Mouse (Mus musculus): ENCODE data around the gene Herc1.

The Herc1 gene

GRCm38 (mm10) chr9:66349860-66350787 lies at the start of gene Herc1:
Gene Herc1, plus strand, starts transcription at chr9:66350450.
- DNase-seq (ENCODE audit: low spot score), result peak; percentile 91

DNA sequence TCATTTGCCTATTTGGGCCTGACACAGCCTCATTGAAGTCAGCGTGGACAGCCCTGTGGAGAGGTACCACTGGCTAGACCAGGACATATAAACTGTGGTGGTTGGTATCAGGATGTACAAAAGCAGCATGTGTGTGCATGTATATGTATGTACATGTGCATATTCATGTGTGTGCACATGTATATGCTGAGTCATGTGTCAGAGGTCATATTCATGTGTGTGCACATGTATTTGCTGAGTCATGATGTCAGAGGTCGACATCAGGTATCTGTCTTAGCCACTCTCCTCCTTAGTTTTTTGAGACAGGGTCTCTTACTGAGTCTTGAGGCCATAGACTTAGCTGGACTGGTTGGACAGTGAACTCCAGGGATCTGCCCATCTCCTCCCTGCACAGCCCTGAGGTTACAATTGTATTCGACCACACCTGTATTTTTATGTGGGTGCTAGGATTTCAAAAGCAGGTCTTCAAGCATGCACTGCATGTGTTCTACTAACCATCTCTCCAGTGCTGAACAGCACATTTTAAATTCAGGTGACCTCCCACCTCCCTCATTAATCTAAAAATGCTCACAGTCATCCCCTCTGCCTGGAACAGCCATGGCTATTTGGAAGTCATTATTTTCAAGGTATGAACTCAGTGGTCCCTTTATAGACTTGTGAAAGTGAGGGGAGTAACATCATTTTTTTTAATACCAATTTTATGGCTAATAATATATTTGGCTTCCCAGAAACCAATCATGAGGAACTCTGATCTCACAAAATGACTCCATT lies 45.7 kb upstream of the Herc1 start:
- no peak for DNase-seq (ENCODE audit: low spot score)

GRCm38 (mm10) chr9:66305121-66306112 lies 44.8 kb upstream of the Herc1 start:
- no peak for DNase-seq (ENCODE audit: low spot score)

DNA sequence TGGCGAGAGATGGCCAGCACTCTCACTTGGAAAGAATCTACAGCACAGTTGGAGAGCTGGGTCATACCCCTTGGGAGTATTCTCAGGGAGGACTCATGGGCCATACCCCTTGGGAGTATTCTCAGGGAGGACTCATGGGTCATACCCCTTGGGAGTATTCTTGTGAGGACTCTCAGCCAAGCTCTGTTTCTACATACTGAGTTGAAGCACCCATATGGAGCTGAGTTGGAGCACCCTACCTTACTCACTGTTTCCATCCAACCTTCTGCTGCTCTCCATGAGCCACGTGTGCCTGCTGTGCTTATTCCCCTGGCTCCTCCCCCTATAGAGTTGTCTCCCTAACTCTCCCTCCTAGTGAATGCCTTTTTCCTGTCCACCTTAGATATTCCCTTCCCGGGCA lies 43.8 kb upstream of the Herc1 start:
- no peak for DNase-seq (ENCODE audit: low spot score)

- no peak for DNase-seq (ENCODE audit: low spot score)
Measured at GRCm38 (mm10) chr9:66307341-66307740, 42.9 kb upstream of the Herc1 start.

GRCm38 (mm10) chr9:66308741-66309140 lies 41.5 kb upstream of the Herc1 start:
- no peak for DNase-seq (ENCODE audit: low spot score)

DNA sequence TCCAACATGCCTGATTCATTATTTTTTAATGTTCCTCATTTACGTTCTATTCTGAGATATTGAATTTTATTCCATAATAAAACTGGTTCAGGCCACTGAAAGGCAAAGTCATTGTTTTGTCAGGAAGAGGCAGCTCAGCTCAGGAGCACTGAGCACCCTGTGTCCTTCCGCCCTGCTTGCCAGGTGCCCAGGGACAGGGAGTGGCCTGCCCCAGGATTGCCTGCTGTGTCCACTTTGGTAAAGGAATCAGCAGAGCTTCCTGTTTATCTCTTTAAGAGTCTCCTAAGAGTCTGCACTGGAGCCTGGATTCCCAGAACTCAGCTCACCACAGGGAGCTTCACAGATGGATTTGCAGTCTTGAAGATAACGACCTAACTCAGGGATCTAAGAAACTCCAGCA lies 38.8 kb upstream of the Herc1 start:
- DNase-seq (ENCODE audit: low spot score), result no peak

- no peak for DNase-seq (ENCODE audit: low spot score)
Measured at GRCm38 (mm10) chr9:66316603-66317002, 33.6 kb upstream of the Herc1 start.

GRCm38 (mm10) chr9:66322010-66322931 lies 28.0 kb upstream of the Herc1 start:
- DNase-seq (ENCODE audit: low spot score), result no peak

DNA sequence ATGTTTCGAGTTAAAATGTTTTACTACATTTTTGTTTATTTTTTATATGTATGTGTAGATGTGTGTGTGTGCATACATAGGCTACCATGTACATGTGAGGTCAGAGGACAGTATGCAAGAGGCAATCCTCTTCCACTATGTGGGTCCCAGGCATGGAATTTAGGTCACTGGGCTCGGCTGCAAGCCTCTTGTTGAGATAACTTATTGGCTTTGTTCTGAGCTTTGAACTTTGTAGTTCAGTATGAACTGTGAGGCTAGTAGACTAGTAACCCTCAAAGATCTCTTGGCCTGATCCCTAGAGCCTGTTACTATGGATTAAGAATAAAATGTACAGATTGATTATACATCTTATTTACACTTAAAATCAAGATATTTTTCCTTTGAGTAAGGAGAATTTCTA lies 23.4 kb upstream of the Herc1 start:
- DNase-seq (ENCODE audit: low spot score), result no peak

GRCm38 (mm10) chr9:66329474-66329873 lies 20.8 kb upstream of the Herc1 start:
- DNase-seq (ENCODE audit: low spot score), result no peak

GRCm38 (mm10) chr9:66330437-66330836 lies 19.8 kb upstream of the Herc1 start:
- DNase-seq (ENCODE audit: low spot score), result no peak

GRCm38 (mm10) chr9:66331548-66331947 lies 18.7 kb upstream of the Herc1 start:
- DNase-seq (ENCODE audit: low spot score), result no peak

GRCm38 (mm10) chr9:66332393-66332792 lies 17.9 kb upstream of the Herc1 start:
- DNase-seq (ENCODE audit: low spot score), result no peak

GRCm38 (mm10) chr9:66337280-66337679 lies 13.0 kb upstream of the Herc1 start:
- no peak for DNase-seq (ENCODE audit: low spot score)

DNA sequence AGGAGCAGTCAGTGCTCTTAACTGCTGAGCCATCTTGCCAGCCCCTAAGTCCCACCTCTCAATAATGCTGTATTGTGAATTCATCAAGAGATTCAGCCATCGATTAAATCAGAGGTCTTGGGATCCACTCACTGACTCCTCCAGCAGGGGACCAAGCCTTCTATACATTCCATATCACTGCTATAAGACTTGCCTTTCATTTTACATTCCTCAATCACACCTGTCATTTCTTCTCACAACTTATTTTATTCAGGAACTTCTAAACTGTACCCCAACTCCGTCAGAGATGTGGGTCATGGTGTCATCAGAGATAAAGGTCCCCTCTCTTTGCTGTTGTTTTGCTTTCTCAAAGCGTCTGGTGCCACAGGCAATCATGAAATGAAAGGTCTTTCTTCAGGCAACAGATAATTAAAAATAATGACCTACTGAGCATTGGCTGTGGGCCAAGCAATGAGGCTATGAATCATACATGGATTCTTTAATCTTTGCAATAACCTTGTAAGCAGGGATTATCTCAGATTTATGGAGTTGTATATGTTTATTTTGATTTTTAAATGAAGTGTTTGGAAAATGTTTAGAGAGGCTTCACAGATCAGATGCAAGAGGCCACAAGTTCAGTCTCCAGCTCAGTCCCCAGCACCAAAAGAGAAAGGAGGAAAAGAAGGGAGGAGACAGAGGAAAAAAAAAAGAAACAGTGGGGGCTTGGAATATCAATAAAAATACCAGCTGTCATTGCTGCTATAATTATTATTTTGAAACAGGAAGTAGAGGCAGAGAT lies 12.1 kb upstream of the Herc1 start:
- DNase-seq (ENCODE audit: low spot score), result no peak

DNA sequence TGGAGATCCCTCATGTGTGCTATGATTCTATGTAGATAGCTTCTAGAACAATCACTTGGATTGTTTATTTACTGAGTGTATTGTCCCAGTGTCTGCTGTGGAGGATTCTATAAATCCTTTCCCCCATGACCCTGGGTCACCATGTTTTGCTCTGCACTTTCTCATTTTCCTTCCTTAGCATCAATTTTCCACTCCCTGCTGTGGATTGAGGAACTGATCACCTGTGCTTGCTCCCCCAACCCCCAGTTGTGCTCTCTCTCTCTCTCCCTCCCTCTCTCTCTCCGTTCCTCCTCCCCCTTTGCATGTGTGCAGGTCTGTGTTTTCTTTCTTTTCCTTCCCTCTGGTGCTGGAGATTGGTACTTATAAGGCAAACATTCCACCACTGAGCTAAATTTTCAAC lies 10.5 kb upstream of the Herc1 start:
- DNase-seq (ENCODE audit: low spot score), result no peak

GRCm38 (mm10) chr9:66340394-66341094 lies 9.7 kb upstream of the Herc1 start:
- DNase-seq (ENCODE audit: low spot score), result no peak

GRCm38 (mm10) chr9:66347405-66348035 lies 2.7 kb upstream of the Herc1 start:
- DNase-seq (ENCODE audit: low spot score), result peak; percentile 8
